Mouse (Mus musculus): ENCODE results near the gene Cmip. TPM values are rescaled to one million over a fixed set of nuclear protein-coding genes. Genes with fewer than 3 reads are reported as not detected.

The Cmip gene
- 8.0 and 9.8 TPM in 2 replicates for polyA plus RNA-seq (2016; fragmentation: Nextera tagmentation; extraction: Ambion mirVana)

DNA sequence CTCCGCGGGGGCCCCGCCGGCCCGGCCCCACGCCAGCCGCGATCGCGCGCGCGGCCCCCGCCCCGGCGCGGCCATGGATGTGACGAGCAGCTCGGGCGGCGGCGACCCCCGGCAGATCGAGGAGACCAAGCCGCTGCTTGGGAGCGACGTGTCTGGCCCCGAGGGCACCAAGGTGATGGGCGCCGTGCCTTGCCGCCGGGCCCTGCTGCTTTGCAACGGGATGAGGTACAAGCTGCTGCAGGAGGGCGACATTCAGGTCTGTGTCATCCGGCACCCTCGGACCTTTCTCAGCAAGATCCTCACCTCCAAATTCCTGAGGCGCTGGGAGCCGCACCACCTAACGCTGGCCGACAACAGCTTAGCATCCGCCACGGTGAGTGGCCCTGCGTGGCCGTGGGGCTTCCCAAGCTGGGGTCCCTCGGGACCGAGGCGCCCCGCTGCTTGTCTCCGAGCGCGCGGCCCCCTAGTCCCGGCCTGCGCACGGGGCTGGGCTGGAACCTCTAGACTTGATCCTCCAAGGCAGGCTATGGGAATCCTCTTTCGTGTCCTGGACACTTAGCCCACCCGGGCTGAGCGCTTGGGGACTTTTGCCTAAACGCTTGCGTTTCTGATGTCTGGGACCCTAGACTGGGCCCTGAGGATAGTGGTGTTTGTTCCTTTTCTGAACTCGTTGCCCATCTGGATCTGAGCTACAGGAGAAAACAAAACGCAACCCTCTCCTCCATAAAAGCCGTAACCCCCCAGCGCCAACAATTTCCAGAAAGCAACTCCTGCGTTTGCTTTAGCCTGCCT, at the start of gene Cmip:
Gene Cmip (plus strand): TSS at position 36 of the 792 bp plus-strand sequence.
- Histone ChIP-seq H3K4me1 (peaks cover 53% of the 10 kb centered on the region), H3K36me3 (replicated peaks) (no peaks in the 10 kb centered on the region), H3K27ac (peak within 1 kb of the TSS; percentile 95), H3K9me3 (no peaks in the 10 kb centered on the region), H3K4me3 (peak within 1 kb of the TSS; percentile 94), H3K27me3 (ENCODE audit: poor library complexity, severe bottlenecking) (peaks cover 6% of the 10 kb centered on the region)
- peak; percentile 57 for DNase-seq (ENCODE audit: extremely low spot score, low spot score)
- WGBS, result under 1% methylated on average over 64 of the region's 65 CpGs

DNA sequence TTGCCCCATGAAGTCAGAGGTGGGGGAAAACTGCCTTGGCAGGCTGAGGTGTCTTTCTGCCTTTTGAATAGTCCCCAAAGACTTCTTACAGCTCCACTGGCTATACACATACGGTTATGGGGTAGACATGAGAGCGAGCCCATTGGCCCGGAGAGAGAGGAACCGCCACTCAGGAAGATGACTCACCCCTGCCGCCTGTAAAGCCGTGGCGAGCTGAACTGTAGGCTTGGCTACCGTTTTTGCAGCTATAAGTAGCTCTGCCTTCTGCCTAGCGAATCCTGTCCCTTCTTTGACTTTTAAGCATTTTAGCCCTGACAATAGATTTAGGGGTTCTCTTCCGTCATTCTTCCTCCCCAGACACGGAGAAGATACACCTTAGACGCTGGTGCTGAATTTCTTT, 47.7 kb upstream of the Cmip start:
- no peak for DNase-seq (ENCODE audit: extremely low spot score, low spot score)
- H3K9me3 ChIP-seq, result no peaks in the 10 kb centered on the region
- H3K4me3 ChIP-seq, result no peak overlapping the region
- no peak overlapping the region for H3K27ac ChIP-seq
- H3K36me3 ChIP-seq (replicated peaks), result peaks cover 60% of the 10 kb centered on the region
- H3K27me3 ChIP-seq (ENCODE audit: poor library complexity, severe bottlenecking), result no peaks in the 10 kb centered on the region
- 94% methylated on average over 12 of the region's 12 CpGs for WGBS
- H3K4me1 ChIP-seq, result no peaks in the 10 kb centered on the region

DNA sequence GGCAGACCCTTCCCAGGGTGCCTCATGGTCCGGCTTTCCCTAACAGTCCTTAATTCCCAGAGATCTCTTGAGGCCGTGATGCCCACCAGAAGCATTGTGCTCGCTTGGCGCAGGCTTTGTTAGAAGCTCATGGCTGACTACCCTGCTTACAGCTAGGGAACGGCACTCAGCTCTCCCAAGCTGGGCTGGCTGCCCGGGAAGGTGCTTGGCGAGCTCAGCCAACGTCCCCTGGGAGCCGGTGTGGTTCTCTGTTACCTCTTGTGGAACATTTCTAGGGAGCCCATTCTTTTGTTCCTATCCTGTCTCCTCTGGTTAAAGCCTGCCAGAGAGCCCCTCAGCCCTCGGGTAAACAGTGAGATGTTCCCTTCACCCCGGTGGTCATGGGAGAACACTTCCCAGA, 44.8 kb upstream of the Cmip start:
- H3K27me3 ChIP-seq (ENCODE audit: poor library complexity, severe bottlenecking), result no peaks in the 10 kb centered on the region
- DNase-seq (ENCODE audit: extremely low spot score, low spot score), result no peak
- no peak overlapping the region for H3K27ac ChIP-seq
- peaks cover 57% of the 10 kb centered on the region for H3K36me3 ChIP-seq (replicated peaks)
- no peaks in the 10 kb centered on the region for H3K9me3 ChIP-seq
- WGBS, result 94% methylated on average over 11 of the region's 11 CpGs
- H3K4me1 ChIP-seq, result no peaks in the 10 kb centered on the region
- H3K4me3 ChIP-seq, result no peak overlapping the region

DNA sequence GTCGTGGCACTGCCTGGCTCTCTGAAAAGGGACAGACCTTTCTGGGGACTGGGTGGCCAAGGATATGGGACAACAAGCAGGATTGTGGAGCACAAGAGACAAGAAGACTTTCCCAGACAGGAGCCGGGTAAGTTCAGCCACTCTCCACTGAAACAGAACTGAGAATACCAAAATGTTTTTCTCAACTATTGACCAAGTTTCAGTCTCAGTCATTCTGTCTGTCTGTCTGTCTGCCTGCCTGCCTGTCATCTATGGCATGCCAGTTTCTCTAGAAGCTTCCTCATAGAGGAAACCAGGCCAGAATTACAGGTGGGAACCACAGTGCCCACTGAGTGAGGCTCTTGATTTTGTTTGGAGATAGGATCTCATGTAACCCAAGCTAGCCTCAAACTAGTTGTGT, 39.1 kb upstream of the Cmip start:
- no peaks in the 10 kb centered on the region for H3K4me1 ChIP-seq
- H3K9me3 ChIP-seq, result no peaks in the 10 kb centered on the region
- DNase-seq (ENCODE audit: extremely low spot score, low spot score), result no peak
- H3K27ac ChIP-seq, result no peak overlapping the region
- no peak overlapping the region for H3K4me3 ChIP-seq
- H3K27me3 ChIP-seq (ENCODE audit: poor library complexity, severe bottlenecking), result no peaks in the 10 kb centered on the region
- peaks cover 17% of the 10 kb centered on the region; the same call in 1 of the 2 replicates for H3K36me3 ChIP-seq (replicated peaks)
- WGBS, result 80% methylated on average over 2 of the region's 2 CpGs

DNA sequence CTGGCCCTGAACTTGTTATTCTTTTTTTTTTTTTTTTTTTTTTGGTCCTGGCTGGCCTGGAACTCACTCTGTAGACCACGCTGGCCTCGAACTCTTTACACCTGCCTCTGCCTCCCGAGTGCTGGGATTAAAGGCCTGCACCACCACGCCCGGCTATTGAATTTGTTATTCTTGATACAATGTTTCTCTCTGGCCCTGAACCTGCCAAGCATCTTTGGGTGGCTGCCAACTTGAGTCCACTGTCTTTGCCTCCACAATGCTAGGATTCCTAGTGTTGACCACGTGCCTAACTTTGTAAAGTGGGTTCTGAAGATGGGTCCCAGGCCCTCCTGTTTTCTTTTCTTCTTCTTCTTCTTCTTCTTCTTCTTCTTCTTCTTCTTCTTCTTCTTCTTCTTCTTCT, 34.5 kb upstream of the Cmip start:
- no peak overlapping the region for H3K27ac ChIP-seq
- no peak for DNase-seq (ENCODE audit: extremely low spot score, low spot score)
- 81% methylated on average over 6 of the region's 6 CpGs for WGBS
- H3K27me3 ChIP-seq (ENCODE audit: poor library complexity, severe bottlenecking), result no peaks in the 10 kb centered on the region
- peaks cover 4% of the 10 kb centered on the region; the same call in 1 of the 2 replicates for H3K4me1 ChIP-seq
- no peaks in the 10 kb centered on the region for H3K9me3 ChIP-seq
- no peaks in the 10 kb centered on the region for H3K36me3 ChIP-seq (replicated peaks)
- H3K4me3 ChIP-seq, result no peak overlapping the region

DNA sequence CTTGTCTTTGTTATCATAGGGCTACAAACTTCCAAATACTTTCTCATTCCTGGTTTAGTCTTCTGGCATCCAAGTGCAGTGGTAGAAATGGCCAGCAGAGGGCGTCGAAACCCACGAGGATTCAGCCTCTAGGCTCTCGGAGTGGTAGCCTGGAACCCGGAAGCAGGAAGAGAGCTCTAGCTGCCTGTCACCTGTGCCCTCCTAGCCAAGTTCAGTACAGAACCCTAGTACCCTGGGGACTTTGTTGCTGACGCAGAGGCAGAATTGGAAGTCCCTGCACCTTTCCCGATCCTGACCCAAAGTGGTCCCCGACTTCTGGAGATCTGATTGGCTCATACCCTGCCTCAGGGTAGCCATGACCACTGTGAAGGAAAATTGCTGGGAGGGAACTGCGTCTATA, 32.2 kb upstream of the Cmip start:
- H3K27me3 ChIP-seq (ENCODE audit: poor library complexity, severe bottlenecking), result no peaks in the 10 kb centered on the region
- no peaks in the 10 kb centered on the region for H3K36me3 ChIP-seq (replicated peaks)
- no peaks in the 10 kb centered on the region for H3K9me3 ChIP-seq
- peak overlapping the region; percentile 35; the same call in 1 of the 2 replicates for H3K27ac ChIP-seq
- peak overlapping the region; percentile 44 for H3K4me3 ChIP-seq
- H3K4me1 ChIP-seq, result peaks cover 4% of the 10 kb centered on the region; the same call in 1 of the 2 replicates
- WGBS, result 16% methylated on average over 9 of the region's 9 CpGs
- peak; percentile 85 for DNase-seq (ENCODE audit: extremely low spot score, low spot score)

DNA sequence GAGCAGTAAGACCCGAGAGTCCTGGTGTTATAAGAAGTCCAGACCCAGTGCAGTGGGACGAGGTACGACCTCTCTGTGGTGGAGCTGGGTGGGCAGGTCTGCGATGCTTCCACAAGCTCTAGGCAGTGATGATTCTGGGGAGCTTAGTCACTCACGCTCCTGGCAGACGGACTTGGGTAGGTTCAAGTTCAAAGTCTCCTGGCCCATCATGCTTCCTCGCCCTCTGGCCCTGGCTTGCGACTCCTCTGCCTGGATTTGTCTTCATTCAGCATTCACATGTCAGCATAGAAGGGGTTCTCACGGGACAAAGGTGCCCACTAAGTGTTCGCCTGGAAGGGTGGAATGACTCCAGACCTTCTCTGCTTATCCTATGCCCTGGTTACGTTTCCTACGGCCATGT, 30.6 kb upstream of the Cmip start:
- DNase-seq (ENCODE audit: extremely low spot score, low spot score), result no peak
- peaks cover 4% of the 10 kb centered on the region; the same call in 1 of the 2 replicates for H3K4me1 ChIP-seq
- 87% methylated on average over 12 of the region's 12 CpGs for WGBS
- H3K9me3 ChIP-seq, result no peaks in the 10 kb centered on the region
- no peaks in the 10 kb centered on the region for H3K27me3 ChIP-seq (ENCODE audit: poor library complexity, severe bottlenecking)
- no peaks in the 10 kb centered on the region for H3K36me3 ChIP-seq (replicated peaks)
- no peak overlapping the region for H3K27ac ChIP-seq
- H3K4me3 ChIP-seq, result no peak overlapping the region

DNA sequence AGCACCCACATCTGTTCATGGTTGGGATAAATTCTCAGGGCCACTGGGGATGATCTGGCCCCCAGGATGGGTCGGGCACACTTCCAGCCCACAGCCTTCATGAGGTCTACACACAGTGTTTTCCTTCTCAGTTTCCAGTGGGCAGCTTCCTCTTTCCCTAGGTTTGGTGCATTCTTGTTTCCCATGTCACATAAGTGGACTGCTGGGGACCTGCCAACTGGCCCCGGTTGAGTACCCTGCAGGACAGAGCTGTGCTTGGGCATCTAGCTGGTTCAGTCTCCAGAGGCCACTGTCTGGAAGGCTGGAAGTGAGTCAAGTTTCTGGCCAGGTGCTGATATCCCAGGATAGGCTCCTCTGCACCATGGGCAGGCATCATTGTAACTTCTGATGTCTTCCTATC, 29.5 kb upstream of the Cmip start:
- WGBS, result 96% methylated on average over 2 of the region's 2 CpGs

DNA sequence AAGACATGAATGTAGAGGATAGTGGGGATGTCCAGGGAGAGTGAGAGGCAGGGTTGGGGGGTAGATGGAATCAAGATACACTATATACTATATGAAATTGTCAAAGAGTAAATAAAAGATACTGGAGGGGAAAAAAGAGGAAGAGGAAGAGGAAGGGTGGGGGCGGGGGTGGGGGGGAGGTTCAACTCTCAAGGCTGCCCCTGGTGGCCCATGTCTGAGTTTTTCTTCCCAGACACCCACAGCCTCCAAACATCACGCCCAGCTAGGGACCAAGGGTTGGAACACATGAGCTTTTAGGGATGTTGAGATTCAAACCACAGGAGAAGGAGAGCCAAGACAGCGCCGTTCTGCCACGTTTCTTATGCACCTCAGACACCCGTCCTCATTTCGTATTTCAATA, 23.7 kb upstream of the Cmip start:
- H3K9me3 ChIP-seq, result no peaks in the 10 kb centered on the region
- no peak for DNase-seq (ENCODE audit: extremely low spot score, low spot score)
- H3K27ac ChIP-seq, result no peak overlapping the region
- H3K4me3 ChIP-seq, result no peak overlapping the region
- H3K4me1 ChIP-seq, result no peaks in the 10 kb centered on the region
- no peaks in the 10 kb centered on the region for H3K36me3 ChIP-seq (replicated peaks)
- H3K27me3 ChIP-seq (ENCODE audit: poor library complexity, severe bottlenecking), result no peaks in the 10 kb centered on the region
- WGBS, result 88% methylated on average over 7 of the region's 7 CpGs

More for the DNA sequence above, 29.5 kb upstream of the Cmip start:
- Histone ChIP-seq H3K36me3 (replicated peaks) (no peaks in the 10 kb centered on the region), H3K9me3 (no peaks in the 10 kb centered on the region), H3K4me3 (no peak overlapping the region), H3K4me1 (peaks cover 4% of the 10 kb centered on the region; the same call in 1 of the 2 replicates), H3K27ac (no peak overlapping the region), H3K27me3 (ENCODE audit: poor library complexity, severe bottlenecking) (no peaks in the 10 kb centered on the region)
- DNase-seq (ENCODE audit: extremely low spot score, low spot score), result no peak

DNA sequence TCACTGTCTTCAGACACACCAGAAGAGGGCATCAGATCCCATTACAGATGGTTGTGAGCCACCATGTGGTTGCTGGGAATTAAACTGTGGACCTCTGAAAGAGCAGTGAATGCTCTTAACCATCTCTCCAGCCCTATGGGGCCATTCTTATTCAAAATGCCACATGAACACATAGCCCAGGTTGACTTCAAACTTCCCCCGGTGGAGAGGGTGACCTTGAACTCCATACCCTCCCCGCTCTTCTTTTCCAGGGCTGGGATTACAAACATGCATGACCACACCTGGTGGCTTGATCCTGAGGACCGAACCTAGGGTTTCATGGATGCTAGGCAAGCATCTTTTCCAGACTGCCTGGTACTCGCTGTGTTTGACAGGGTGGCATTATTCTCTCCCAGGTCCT, 20.3 kb upstream of the Cmip start:
- 95% methylated on average over 4 of the region's 4 CpGs for WGBS
- Histone ChIP-seq H3K27ac (no peak overlapping the region), H3K4me1 (peaks cover 6% of the 10 kb centered on the region), H3K4me3 (no peak overlapping the region), H3K9me3 (no peaks in the 10 kb centered on the region), H3K27me3 (ENCODE audit: poor library complexity, severe bottlenecking) (no peaks in the 10 kb centered on the region), H3K36me3 (replicated peaks) (no peaks in the 10 kb centered on the region)
- no peak for DNase-seq (ENCODE audit: extremely low spot score, low spot score)

DNA sequence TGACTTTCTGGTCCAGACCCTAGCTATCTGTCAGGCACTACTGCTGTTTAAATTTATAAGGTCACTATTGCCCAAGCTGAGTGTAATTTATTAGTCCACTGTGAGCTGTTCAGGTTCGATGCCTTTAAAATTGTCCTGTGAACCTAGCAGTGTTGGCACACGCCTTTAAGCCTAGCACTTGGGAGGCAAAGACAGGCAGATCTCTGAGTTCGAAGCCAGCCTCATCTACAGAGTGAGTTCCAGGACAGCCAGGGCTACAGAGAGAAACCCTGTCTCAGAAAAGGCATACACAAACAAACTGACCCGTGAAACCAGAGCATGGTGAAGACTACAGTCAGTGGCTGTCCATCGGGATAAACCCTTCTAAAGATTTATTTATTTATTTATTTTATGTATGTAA, 16.5 kb upstream of the Cmip start:
- 92% methylated on average over 5 of the region's 5 CpGs for WGBS
- DNase-seq (ENCODE audit: extremely low spot score, low spot score), result no peak

DNA sequence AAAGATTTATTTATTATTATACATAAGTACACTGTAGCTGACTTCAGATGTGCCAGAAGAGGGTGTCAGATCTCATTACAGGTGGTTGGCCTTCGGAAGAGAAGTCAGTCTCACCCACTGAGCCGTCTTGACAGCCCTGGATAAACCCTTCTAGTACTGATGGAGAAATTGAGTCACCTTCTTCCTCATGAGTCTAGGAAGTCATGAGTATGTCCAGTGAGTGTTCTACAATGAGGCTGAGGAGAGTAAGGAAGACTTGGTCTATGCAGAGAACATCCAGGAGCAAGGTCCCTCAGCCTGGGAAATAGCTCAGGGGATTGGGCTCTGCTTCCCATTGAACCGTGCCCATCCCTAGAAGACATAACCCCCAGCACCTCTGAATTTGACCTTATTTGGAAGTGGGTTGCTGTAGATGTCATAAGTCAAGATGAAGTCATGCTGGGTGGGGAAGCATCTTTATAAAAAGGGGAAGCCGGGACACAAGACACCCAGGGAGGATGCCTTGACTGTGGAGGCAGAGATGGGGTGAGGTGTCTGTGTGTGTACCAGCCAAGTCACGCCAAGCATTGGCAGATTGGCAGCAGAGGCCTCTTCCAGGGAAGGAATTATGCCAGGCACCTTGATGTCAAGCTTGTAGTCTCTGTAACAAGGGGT, 15.9 kb upstream of the Cmip start:
- no peak for DNase-seq (ENCODE audit: extremely low spot score, low spot score)
- Histone ChIP-seq H3K4me3 (no peak overlapping the region), H3K9me3 (no peaks in the 10 kb centered on the region), H3K27ac (peak overlapping the region; percentile 21; the same call in 1 of the 2 replicates), H3K27me3 (ENCODE audit: poor library complexity, severe bottlenecking) (no peaks in the 10 kb centered on the region), H3K4me1 (peaks cover 11% of the 10 kb centered on the region), H3K36me3 (replicated peaks) (no peaks in the 10 kb centered on the region)
- 83% methylated on average over 5 of the region's 5 CpGs for WGBS

More for the DNA sequence above, 16.5 kb upstream of the Cmip start:
- Histone ChIP-seq H3K27ac (no peak overlapping the region), H3K4me1 (peaks cover 11% of the 10 kb centered on the region), H3K9me3 (no peaks in the 10 kb centered on the region), H3K27me3 (ENCODE audit: poor library complexity, severe bottlenecking) (no peaks in the 10 kb centered on the region), H3K4me3 (no peak overlapping the region), H3K36me3 (replicated peaks) (no peaks in the 10 kb centered on the region)

DNA sequence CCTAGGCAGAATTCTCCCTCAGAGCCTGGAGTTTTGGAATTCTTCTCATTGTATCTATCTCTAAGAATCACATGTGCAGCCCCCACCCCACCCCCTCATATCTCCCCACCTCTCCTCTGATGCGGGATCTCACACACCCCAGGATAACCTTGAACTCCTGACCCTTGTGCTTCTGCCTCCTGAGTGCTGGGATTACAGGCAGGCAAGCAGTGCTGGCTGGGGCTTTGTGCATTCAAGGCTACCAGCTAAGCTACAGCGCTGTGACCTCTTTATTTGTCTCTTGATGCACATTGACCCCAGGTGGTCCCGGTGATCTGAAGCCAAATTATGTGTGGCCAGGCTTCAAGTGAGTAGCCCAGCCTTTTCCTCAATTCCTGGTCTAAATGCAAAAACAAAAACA, 15.0 kb upstream of the Cmip start:
- Histone ChIP-seq H3K36me3 (replicated peaks) (no peaks in the 10 kb centered on the region), H3K4me3 (no peak overlapping the region), H3K27ac (peak overlapping the region; percentile 21; the same call in 1 of the 2 replicates), H3K4me1 (peaks cover 11% of the 10 kb centered on the region), H3K9me3 (no peaks in the 10 kb centered on the region), H3K27me3 (ENCODE audit: poor library complexity, severe bottlenecking) (no peaks in the 10 kb centered on the region)
- WGBS, result 21% methylated on average over 3 of the region's 3 CpGs
- DNase-seq (ENCODE audit: extremely low spot score, low spot score), result no peak

All from forebrain, embryonic 10.5 days (tissue).